Mouse (Mus musculus) liver, postnatal 0 days (tissue): ENCODE data around the gene Shroom2. TPM values are rescaled to one million over a fixed set of nuclear protein-coding genes. Genes with fewer than 3 reads are reported as not detected.
"Not testable (repeated sequence)": the region's sequence is repeated elsewhere in the genome, so short reads cannot be mapped to it uniquely, and the experiment has no call there.

Source experiments
- ATAC-seq: fragments of 200-750 bp; cut with Nextera tagmentation; 2 replicates; pipeline ENCODE4 v1.8.0; 2017; ENCODE audit warnings: mild to moderate bottlenecking, moderate library complexity
- DNase-seq: peaks from one replicate; pipeline ENCODE4 v3.0.0-alpha.2; 2016
- H3K27ac ChIP-seq: fragments of 300-500 bp; sonication (generic); 2 replicates; pipeline ENCODE4 v1.5.1; 2014; ENCODE audit warnings: antibody characterized with exemption, moderate library complexity, mild to moderate bottlenecking, low read depth
- H3K27me3 ChIP-seq: fragments of 300-500 bp; sonication (generic); 2 replicates; pipeline ENCODE4 v1.6.1; 2014; ENCODE audit warnings: low read length, control low read depth, mixed read lengths; ENCODE audit not compliant: insufficient read depth
- H3K36me3 ChIP-seq: fragments of 300-500 bp; sonication (generic); replicated peaks from 2 replicates; pipeline ENCODE4 v1.6.1; 2014; ENCODE audit warnings: mild to moderate bottlenecking, control low read depth, low read length, moderate library complexity, mixed read lengths; ENCODE audit not compliant: insufficient read depth
- H3K4me1 ChIP-seq: fragments of 300-500 bp; sonication (generic); 2 replicates; pipeline ENCODE4 v1.6.1; 2014; ENCODE audit warnings: antibody characterized with exemption, mild to moderate bottlenecking, control low read depth; ENCODE audit not compliant: insufficient read depth
- H3K4me2 ChIP-seq: fragments of 300-500 bp; sonication (generic); 2 replicates; pipeline ENCODE4 v1.6.1; 2014; ENCODE audit warnings: low read depth, mild to moderate bottlenecking, low read length, moderate library complexity, mixed read lengths
- H3K4me3 ChIP-seq: fragments of 300-500 bp; sonication (generic); 2 replicates; pipeline ENCODE4 v1.5.1; 2014; ENCODE audit warnings: low read depth, low read length
- H3K9ac ChIP-seq: fragments of 300-500 bp; sonication (generic); replicated peaks from 2 replicates; pipeline ENCODE4 v1.6.1; 2014; ENCODE audit warnings: mild to moderate bottlenecking, moderate library complexity
- H3K9me3 ChIP-seq: fragments of 300-500 bp; sonication (generic); 2 replicates; pipeline ENCODE4 v1.6.1; 2016; ENCODE audit warnings: mild to moderate bottlenecking, control low read depth, low read length, mixed read lengths
- CTCF ChIP-seq: sonication (generic); IDR thresholded peaks from 2 replicates; pipeline ENCODE4 v1.5.1; 2016; ENCODE audit warnings: antibody characterized with exemption, low read depth
- EP300 ChIP-seq: IDR thresholded peaks from 2 replicates; pipeline ENCODE4 v1.6.1; 2016; ENCODE audit warnings: antibody characterized with exemption, low read depth, mild to moderate bottlenecking
- WGBS: fragments of 180-500 bp; shearing (Covaris S2); extraction: QIAGEN DNeasy Blood & Tissue Kit; methylation state at CpG from one replicate; pipeline ENCODE4 v1.1.7; 2014; ENCODE audit not compliant: insufficient replicate concordance; 5-methylcytosine and 5-hydroxymethylcytosine counted together
- polyA plus RNA-seq: library from polyadenylated mRNA; unstranded; fragments of >200 nt; fragmentation: Nextera tagmentation; extraction: Ambion mirVana; gene quantifications from 2 replicates; pipeline ENCODE4 v1.2.1, GENCODE M21; 2015

Gene Shroom2
- polyA plus RNA-seq, 1 experiment from 2014 or later, result 1.6 TPM

GRCm38 (mm10) chrX:152755819-152756218, 13.4 kb downstream of the Shroom2 start:
- Histone ChIP-seq H3K9me3 (no peaks in the 10 kb centered on the region), H3K4me1 (no peaks in the 10 kb centered on the region), H3K27me3 (no peaks in the 10 kb centered on the region), H3K36me3 (no peaks in the 10 kb centered on the region), H3K9ac (no peak overlapping the region), H3K27ac (no peak overlapping the region), H3K4me2 (no peak overlapping the region), H3K4me3 (no peak overlapping the region)
- ATAC-seq (no peak), DNase-seq (no peak)
- TF ChIP-seq EP300 (no peak), CTCF (no peak)
- 67% methylated on average over 1 of the region's 1 CpGs for WGBS

GRCm38 (mm10) chrX:152745925-152746324, 23.3 kb downstream of the Shroom2 start:
- Histone ChIP-seq H3K9ac (no peak overlapping the region), H3K27me3 (no peaks in the 10 kb centered on the region), H3K27ac (no peak overlapping the region), H3K9me3 (no peaks in the 10 kb centered on the region), H3K4me1 (no peaks in the 10 kb centered on the region), H3K4me2 (no peak overlapping the region), H3K4me3 (no peak overlapping the region), H3K36me3 (no peaks in the 10 kb centered on the region)
- ATAC-seq (no peak), DNase-seq (no peak)
- TF ChIP-seq EP300 (no peak), CTCF (no peak)
- 67% methylated on average over 2 of the region's 2 CpGs for WGBS

- Histone ChIP-seq H3K36me3 (no peaks in the 10 kb centered on the region), H3K27me3 (no peaks in the 10 kb centered on the region), H3K9ac (no peak overlapping the region), H3K27ac (no peak overlapping the region), H3K4me3 (no peak overlapping the region), H3K4me2 (no peak overlapping the region), H3K9me3 (no peaks in the 10 kb centered on the region), H3K4me1 (no peaks in the 10 kb centered on the region)
- ATAC-seq (no peak), DNase-seq (no peak)
- TF ChIP-seq EP300, result no peak
- no peak for TF ChIP-seq CTCF
Observed at GRCm38 (mm10) chrX:152743642-152744041, 25.6 kb downstream of the Shroom2 start.

- Histone ChIP-seq H3K9me3 (no peaks in the 10 kb centered on the region), H3K9ac (no peak overlapping the region), H3K27me3 (no peaks in the 10 kb centered on the region), H3K4me3 (no peak overlapping the region), H3K4me1 (no peaks in the 10 kb centered on the region), H3K4me2 (no peak overlapping the region), H3K27ac (no peak overlapping the region), H3K36me3 (no peaks in the 10 kb centered on the region)
- 72% methylated on average over 4 of the region's 4 CpGs for WGBS
- no peak for TF ChIP-seq EP300
- no peak for TF ChIP-seq CTCF
- no peak for DNase-seq
- no peak for ATAC-seq
Observed at GRCm38 (mm10) chrX:152738759-152739368, 30.4 kb downstream of the Shroom2 start.

GRCm38 (mm10) chrX:152738191-152738590, 31.1 kb downstream of the Shroom2 start:
- DNase-seq (no peak), ATAC-seq (no peak)
- Histone ChIP-seq H3K27me3 (no peaks in the 10 kb centered on the region), H3K9ac (no peak overlapping the region), H3K9me3 (no peaks in the 10 kb centered on the region), H3K4me2 (no peak overlapping the region), H3K4me3 (no peak overlapping the region), H3K4me1 (no peaks in the 10 kb centered on the region), H3K36me3 (no peaks in the 10 kb centered on the region), H3K27ac (no peak overlapping the region)
- no peak for TF ChIP-seq CTCF
- TF ChIP-seq EP300, result no peak
- WGBS, result 38% methylated on average over 2 of the region's 2 CpGs

- no peak overlapping the region for H3K4me3 ChIP-seq
- H3K4me2 ChIP-seq, result no peak overlapping the region
- no peak for ATAC-seq
- no peak for DNase-seq
- no peak overlapping the region for H3K27ac ChIP-seq
- H3K9ac ChIP-seq, result no peak overlapping the region
- H3K27me3 ChIP-seq, result no peaks in the 10 kb centered on the region
- no peaks in the 10 kb centered on the region for H3K36me3 ChIP-seq
- TF ChIP-seq EP300 (no peak), CTCF (no peak)
- H3K9me3 ChIP-seq, result no peaks in the 10 kb centered on the region
- no peaks in the 10 kb centered on the region for H3K4me1 ChIP-seq
Observed at GRCm38 (mm10) chrX:152735283-152735682, 34.0 kb downstream of the Shroom2 start.

GRCm38 (mm10) chrX:152716693-152717092, 52.6 kb downstream of the Shroom2 start:
- Histone ChIP-seq H3K4me2 (no peak overlapping the region), H3K9me3 (no peaks in the 10 kb centered on the region), H3K36me3 (no peaks in the 10 kb centered on the region), H3K27me3 (no peaks in the 10 kb centered on the region), H3K9ac (no peak overlapping the region), H3K27ac (no peak overlapping the region), H3K4me1 (no peaks in the 10 kb centered on the region), H3K4me3 (no peak overlapping the region)
- TF ChIP-seq CTCF (no peak), EP300 (no peak)
- DNase-seq (no peak), ATAC-seq (no peak)

GRCm38 (mm10) chrX:152710715-152711114, 58.5 kb downstream of the Shroom2 start:
- H3K27ac ChIP-seq, H3K9ac ChIP-seq, H3K9me3 ChIP-seq, DNase-seq, H3K4me1 ChIP-seq, H3K27me3 ChIP-seq, H3K4me3 ChIP-seq, H3K36me3 ChIP-seq, H3K4me2 ChIP-seq: not testable (repeated sequence)
- 54% methylated on average over 2 of the region's 2 CpGs for WGBS
- ATAC-seq, result peak; percentile 53; the same call in 1 of the 2 replicates
